Mouse (Mus musculus) lung, postnatal 0 days (tissue): ENCODE measurements around the gene Zfp219. TPM values are rescaled to one million over a fixed set of nuclear protein-coding genes. Genes with fewer than 3 reads are reported as not detected.

ENCODE experiments used
- ATAC-seq: fragments of 200-750 bp; cut with Nextera tagmentation; 2 replicates; pipeline ENCODE4 v1.8.0; 2017; ENCODE audit warnings: moderate library complexity
- DNase-seq: peaks from one replicate; pipeline ENCODE4 v3.0.0-alpha.2; 2016; ENCODE audit warnings: low spot score
- H3K27ac ChIP-seq: fragments of 300-500 bp; sonication (generic); 2 replicates; pipeline ENCODE4 v1.5.1; 2014; ENCODE audit warnings: antibody characterized with exemption, mild to moderate bottlenecking, low read length, mixed read lengths
- H3K27me3 ChIP-seq: fragments of 300-500 bp; sonication (generic); replicated peaks from 2 replicates; pipeline ENCODE4 v1.6.1; 2014; ENCODE audit warnings: low read length, mixed read lengths; ENCODE audit not compliant: insufficient read depth
- H3K36me3 ChIP-seq: fragments of 300-500 bp; sonication (generic); 2 replicates; pipeline ENCODE4 v1.6.1; 2014; ENCODE audit warnings: low read length, mixed read lengths; ENCODE audit not compliant: insufficient read depth
- H3K4me1 ChIP-seq: fragments of 300-500 bp; sonication (generic); 2 replicates; pipeline ENCODE4 v1.6.1; 2014; ENCODE audit warnings: antibody characterized with exemption, low read depth, low read length, mixed read lengths; ENCODE audit not compliant: insufficient read depth
- H3K4me2 ChIP-seq: fragments of 300-500 bp; sonication (generic); replicated peaks from 2 replicates; pipeline ENCODE4 v1.6.1; 2014; ENCODE audit warnings: low read depth, mild to moderate bottlenecking, low read length, moderate library complexity, mixed read lengths
- H3K4me3 ChIP-seq: fragments of 300-500 bp; sonication (generic); 2 replicates; pipeline ENCODE4 v1.5.1; 2014; ENCODE audit warnings: low read depth, low read length
- H3K9ac ChIP-seq: fragments of 300-500 bp; sonication (generic); replicated peaks from 2 replicates; pipeline ENCODE4 v1.6.1; 2014; ENCODE audit warnings: low read depth, mild to moderate bottlenecking
- H3K9me3 ChIP-seq: fragments of 300-500 bp; sonication (generic); 2 replicates; pipeline ENCODE4 v1.6.1; 2016; ENCODE audit warnings: low read length, mixed read lengths
- CTCF ChIP-seq: IDR thresholded peaks from 2 replicates; pipeline ENCODE4 v1.5.1; 2016; ENCODE audit warnings: antibody characterized with exemption, mild to moderate bottlenecking
- EP300 ChIP-seq: IDR thresholded peaks from 2 replicates; pipeline ENCODE4 v1.6.1; 2016; ENCODE audit warnings: antibody characterized with exemption, mild to moderate bottlenecking, control low read depth
- WGBS: fragments of 180-500 bp; shearing (Covaris S2); extraction: QIAGEN DNeasy Blood & Tissue Kit; methylation state at CpG from one replicate; pipeline ENCODE4 v1.1.7; 2014; 5-methylcytosine and 5-hydroxymethylcytosine counted together
- polyA plus RNA-seq: library from polyadenylated mRNA; unstranded; fragments of >200 nt; fragmentation: Nextera tagmentation; extraction: Ambion mirVana; gene quantifications from 2 replicates; pipeline ENCODE4 v1.2.1, GENCODE M21; 2015

Gene Zfp219
- polyA plus RNA-seq, 1 experiment from 2014 or later, result 23.0 TPM

DNA sequence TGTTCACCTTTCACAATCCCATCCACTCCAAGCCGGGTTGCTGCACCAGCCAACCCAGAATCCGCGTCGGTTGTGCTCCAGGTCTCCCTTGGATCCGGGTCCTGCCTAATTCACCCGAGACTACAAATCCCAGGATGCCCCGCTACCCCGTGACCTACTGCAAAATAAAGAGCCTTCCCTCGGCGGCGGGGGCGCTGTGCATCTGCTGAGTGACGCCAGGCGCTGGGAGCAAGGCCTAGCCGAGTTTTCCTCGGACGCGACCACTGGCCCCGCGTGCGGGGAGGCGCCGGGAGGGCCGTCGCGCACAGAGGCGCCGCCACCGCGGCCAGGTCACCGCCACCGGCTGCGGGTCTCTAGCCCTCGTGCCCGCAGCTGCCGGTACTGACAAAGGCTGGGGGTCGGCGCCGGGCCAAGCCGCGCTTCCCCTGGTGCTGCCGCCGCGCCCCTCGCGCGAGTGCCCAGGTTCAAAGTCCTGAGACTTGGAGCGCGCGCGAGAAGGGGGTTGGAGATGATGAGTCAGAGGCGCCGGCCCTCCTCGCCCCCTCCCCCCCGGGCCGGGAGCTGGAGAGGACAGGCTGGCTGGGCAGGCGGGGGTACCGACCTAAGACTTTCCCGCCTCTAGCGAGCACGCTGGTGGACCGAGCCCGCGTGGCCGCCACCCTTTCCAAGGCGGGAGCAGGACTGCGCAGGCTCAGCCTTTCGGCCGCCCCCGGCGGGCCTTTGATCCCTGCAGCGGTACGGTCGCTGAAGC is 768 bp downstream of the Zfp219 start:
- no peaks in the 10 kb centered on the region; the same call in 1 of the 2 replicates for H3K4me1 ChIP-seq
- no peaks in the 10 kb centered on the region for H3K9me3 ChIP-seq
- no peaks in the 10 kb centered on the region for H3K36me3 ChIP-seq
- H3K9ac ChIP-seq, result peak overlapping the region; percentile 89
- ATAC-seq, result peak; percentile 89
- 1% methylated on average over 65 of the region's 74 CpGs for WGBS
- TF ChIP-seq CTCF, result peak; percentile 74
- no peak for TF ChIP-seq EP300
- H3K4me2 ChIP-seq, result peak overlapping the region; percentile 82
- peak overlapping the region; percentile 71 for H3K4me3 ChIP-seq
- DNase-seq, result peak; percentile 99
- H3K27me3 ChIP-seq, result no peaks in the 10 kb centered on the region
- peak overlapping the region; percentile 99 for H3K27ac ChIP-seq

DNA sequence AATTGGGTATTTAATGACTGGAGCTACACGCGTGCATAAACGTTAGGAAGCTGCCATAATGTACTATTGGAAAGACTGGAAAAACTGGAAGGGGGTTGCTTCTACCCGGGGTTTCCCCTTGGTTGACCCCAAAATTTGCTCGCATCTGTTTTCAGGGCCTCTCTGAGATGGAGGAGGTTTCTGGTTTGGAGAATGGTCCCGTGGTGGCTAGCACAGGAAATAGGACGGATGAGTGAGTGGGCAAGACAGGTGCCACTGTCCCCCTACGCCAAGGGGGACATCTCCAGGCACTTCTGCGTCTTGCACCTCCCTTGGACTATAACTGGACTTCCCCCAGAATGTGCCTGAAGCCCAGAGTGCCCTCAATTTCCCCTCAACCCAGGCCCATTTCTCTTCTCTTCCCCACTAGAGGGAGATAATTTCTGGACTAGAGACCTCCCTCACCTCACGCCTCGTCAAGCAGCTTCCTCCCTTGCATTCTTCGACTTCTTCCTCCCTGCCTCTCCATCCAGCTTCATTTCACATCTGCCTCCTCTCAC is 1.4 kb downstream of the Zfp219 start:
- peak; percentile 47; the same call in 1 of the 2 replicates for TF ChIP-seq CTCF
- TF ChIP-seq EP300, result peak; percentile 37; the same call in 1 of the 2 replicates
- ATAC-seq (no peak), DNase-seq (no peak)
- Histone ChIP-seq H3K4me2 (peak overlapping the region; percentile 82), H3K9me3 (no peaks in the 10 kb centered on the region), H3K27ac (peak overlapping the region; percentile 99), H3K9ac (peak overlapping the region; percentile 89; the same call in 1 of the 2 replicates), H3K4me1 (no peaks in the 10 kb centered on the region; the same call in 1 of the 2 replicates), H3K36me3 (no peaks in the 10 kb centered on the region), H3K27me3 (no peaks in the 10 kb centered on the region), H3K4me3 (peak overlapping the region; percentile 71)
- WGBS, result 20% methylated on average over 12 of the region's 12 CpGs

GRCm38 (mm10) chr14:52018248-52019050 is 2.1 kb downstream of the Zfp219 start:
- WGBS, result 80% methylated on average over 15 of the region's 15 CpGs
- DNase-seq, result no peak
- no peak overlapping the region for H3K9ac ChIP-seq
- H3K4me2 ChIP-seq, result peak overlapping the region; percentile 82; the same call in 1 of the 2 replicates
- ATAC-seq, result no peak
- H3K9me3 ChIP-seq, result no peaks in the 10 kb centered on the region
- no peaks in the 10 kb centered on the region for H3K27me3 ChIP-seq
- H3K4me3 ChIP-seq, result no peak overlapping the region
- TF ChIP-seq CTCF (peak; percentile 20), EP300 (no peak)
- H3K36me3 ChIP-seq, result no peaks in the 10 kb centered on the region
- H3K27ac ChIP-seq, result peak overlapping the region; percentile 99; the same call in 1 of the 2 replicates
- H3K4me1 ChIP-seq, result no peaks in the 10 kb centered on the region; the same call in 1 of the 2 replicates

DNA sequence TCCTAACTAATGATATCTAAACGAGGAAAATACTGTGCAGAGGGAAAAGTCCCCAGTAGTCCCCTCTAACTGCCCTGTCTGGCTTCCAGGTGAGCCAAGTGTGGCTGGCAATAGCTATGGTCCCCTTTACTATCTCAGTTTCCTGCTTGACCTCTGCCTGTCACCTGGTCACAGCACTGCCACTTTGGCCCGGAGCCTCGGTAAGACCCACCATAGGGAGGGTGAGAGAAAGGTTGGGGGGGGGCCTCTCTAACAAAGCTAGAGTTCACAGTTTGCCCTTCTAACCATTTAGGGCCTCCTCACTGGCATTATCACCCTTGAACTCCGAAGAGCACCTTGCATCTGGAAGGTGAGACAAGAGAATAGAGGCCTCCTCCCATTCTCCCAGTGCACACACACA is 2.9 kb downstream of the Zfp219 start:
- H3K9me3 ChIP-seq, result no peaks in the 10 kb centered on the region
- H3K4me2 ChIP-seq, result no peak overlapping the region
- H3K4me3 ChIP-seq, result no peak overlapping the region

DNA sequence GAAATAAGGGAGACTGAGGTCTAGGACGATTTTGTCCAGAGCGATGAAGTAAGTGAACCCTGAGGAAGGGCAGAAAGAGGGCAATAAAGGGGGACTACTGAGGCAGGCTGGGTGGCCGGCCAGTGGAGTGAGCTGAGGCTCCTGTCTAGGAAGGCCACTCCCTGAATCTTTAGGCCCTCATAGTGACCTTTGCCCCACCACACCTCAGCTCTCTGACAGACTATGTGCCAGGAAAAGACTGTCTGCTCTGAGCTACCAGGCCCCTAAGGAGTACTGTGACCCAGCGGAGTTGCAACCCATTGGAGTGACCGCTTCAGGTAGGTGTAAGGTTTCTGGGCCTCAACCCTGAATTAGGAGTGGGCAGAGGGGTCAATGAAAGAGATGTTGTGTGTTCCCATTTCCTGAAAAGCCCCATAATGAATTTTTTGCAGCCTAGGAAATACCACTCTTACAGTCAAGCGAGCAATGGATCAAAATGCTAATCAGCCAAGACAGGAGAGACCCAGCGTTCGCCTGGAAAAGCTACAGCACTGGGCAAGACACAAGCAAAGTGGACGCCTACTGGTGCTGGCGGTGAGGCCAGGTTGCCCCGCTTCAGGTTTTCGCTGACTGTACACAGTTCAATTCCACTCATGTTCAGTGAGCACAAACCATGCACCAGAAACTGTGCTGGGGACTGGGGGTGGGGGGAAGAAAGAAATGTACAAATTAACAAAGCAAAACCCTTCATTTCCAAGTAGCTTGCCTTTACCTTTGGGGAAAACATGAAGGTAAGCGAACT is 3.7 kb downstream of the Zfp219 start:
- H3K9me3 ChIP-seq, result no peaks in the 10 kb centered on the region
- H3K4me1 ChIP-seq, result no peaks in the 10 kb centered on the region; the same call in 1 of the 2 replicates
- TF ChIP-seq EP300, result no peak
- TF ChIP-seq CTCF, result no peak
- WGBS, result 90% methylated on average over 13 of the region's 13 CpGs
- DNase-seq, result no peak
- peak overlapping the region; percentile 40 for H3K27ac ChIP-seq
- no peak overlapping the region for H3K4me2 ChIP-seq
- no peak overlapping the region for H3K4me3 ChIP-seq
- no peak overlapping the region for H3K9ac ChIP-seq
- no peaks in the 10 kb centered on the region for H3K36me3 ChIP-seq
- H3K27me3 ChIP-seq, result no peaks in the 10 kb centered on the region
- no peak for ATAC-seq

More for the DNA sequence above, 2.9 kb downstream of the Zfp219 start:
- TF ChIP-seq EP300 (no peak), CTCF (no peak)
- ATAC-seq (no peak), DNase-seq (no peak)
- H3K9ac ChIP-seq, result no peak overlapping the region
- H3K4me1 ChIP-seq, result no peaks in the 10 kb centered on the region; the same call in 1 of the 2 replicates
- WGBS, result 72% methylated on average over 4 of the region's 4 CpGs
- H3K27me3 ChIP-seq, result no peaks in the 10 kb centered on the region
- H3K36me3 ChIP-seq, result no peaks in the 10 kb centered on the region
- no peak overlapping the region for H3K27ac ChIP-seq
